Mouse (Mus musculus): ENCODE measurements around the gene Gcc2. TPM values are rescaled to one million over a fixed set of nuclear protein-coding genes. Genes with fewer than 3 reads are reported as not detected.
"Not testable (repeated sequence)": the region's sequence is repeated elsewhere in the genome, so short reads cannot be mapped to it uniquely, and the experiment has no call there.

Gcc2 gene
- total and polyA plus RNA-seq, 2 experiments from 2014 or later: 16.6 to 37.3 TPM

DNA sequence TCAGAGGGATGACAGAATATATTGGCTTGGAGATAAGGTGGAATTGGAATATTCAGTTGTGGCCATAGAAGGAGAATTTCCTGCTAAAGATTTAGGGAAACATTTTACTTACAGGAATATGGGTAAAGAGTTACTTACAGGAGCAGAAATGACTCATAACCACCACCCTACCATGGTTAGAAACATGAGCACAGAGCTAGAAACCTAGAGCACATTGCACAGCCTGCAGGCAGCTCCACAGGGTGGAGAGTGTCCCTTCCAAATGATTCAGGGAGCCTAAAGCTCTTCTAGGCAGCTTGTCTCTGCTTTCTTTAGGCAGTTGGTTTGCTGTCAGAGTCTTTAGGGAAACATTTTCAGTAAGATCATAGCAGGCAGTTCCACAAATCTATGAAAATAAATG lies 76.4 kb downstream of the Gcc2 start:
- Histone ChIP-seq H3K4me3 (ENCODE audit: low read depth, low read length) (no peak overlapping the region), H3K9ac (replicated peaks; ENCODE audit: low read depth, low read length) (no peak overlapping the region), H3K36me3 (replicated peaks; ENCODE audit: control insufficient read depth, insufficient read depth, low read length) (0 out of 2 replicates have a peak, but pooled peaks cover 3% of the 10 kb centered on the region), H3K4me2 (ENCODE audit: low read depth, low read length) (no peak overlapping the region), H3K27me3 (ENCODE audit: control insufficient read depth, insufficient read depth, low read length) (no peaks in the 10 kb centered on the region), H3K9me3 (replicated peaks; ENCODE audit: control insufficient read depth, low read length) (no peaks in the 10 kb centered on the region), H3K4me1 (ENCODE audit: control insufficient read depth, insufficient read depth) (peaks cover 16% of the 10 kb centered on the region), H3K27ac (ENCODE audit: low read depth) (no peak overlapping the region)
- TF ChIP-seq EP300 (IDR thresholded peaks at IDR 0.05; ENCODE audit: low read depth): no peak
- no peak for TF ChIP-seq CTCF (IDR thresholded peaks at IDR 0.05; ENCODE audit: low read depth)
- no peak for ATAC-seq (ENCODE audit: insufficient read depth, low read depth)
- no peak for DNase-seq (ENCODE audit: low spot score)

GRCm38 (mm10) chr10:58333414-58333813 lies 78.1 kb downstream of the Gcc2 start:
- no peak for DNase-seq (ENCODE audit: low spot score)
- Histone ChIP-seq H3K27me3 (ENCODE audit: control insufficient read depth, insufficient read depth, low read length) (no peaks in the 10 kb centered on the region), H3K9ac (replicated peaks; ENCODE audit: low read depth, low read length) (no peak overlapping the region), H3K4me2 (ENCODE audit: low read depth, low read length) (no peak overlapping the region), H3K27ac (ENCODE audit: low read depth) (no peak overlapping the region), H3K9me3 (replicated peaks; ENCODE audit: control insufficient read depth, low read length) (no peaks in the 10 kb centered on the region), H3K4me1 (ENCODE audit: control insufficient read depth, insufficient read depth) (peaks cover 9% of the 10 kb centered on the region; the same call in 1 of the 2 replicates), H3K36me3 (replicated peaks; ENCODE audit: control insufficient read depth, insufficient read depth, low read length) (0 out of 2 replicates have a peak, but pooled peaks cover 3% of the 10 kb centered on the region), H3K4me3 (ENCODE audit: low read depth, low read length) (no peak overlapping the region)
- 46% methylated on average over 5 of the region's 5 CpGs for WGBS
- no peak for ATAC-seq (ENCODE audit: insufficient read depth, low read depth)
- no peak for TF ChIP-seq CTCF (IDR thresholded peaks at IDR 0.05; ENCODE audit: low read depth)
- TF ChIP-seq EP300 (IDR thresholded peaks at IDR 0.05; ENCODE audit: low read depth): no peak

DNA sequence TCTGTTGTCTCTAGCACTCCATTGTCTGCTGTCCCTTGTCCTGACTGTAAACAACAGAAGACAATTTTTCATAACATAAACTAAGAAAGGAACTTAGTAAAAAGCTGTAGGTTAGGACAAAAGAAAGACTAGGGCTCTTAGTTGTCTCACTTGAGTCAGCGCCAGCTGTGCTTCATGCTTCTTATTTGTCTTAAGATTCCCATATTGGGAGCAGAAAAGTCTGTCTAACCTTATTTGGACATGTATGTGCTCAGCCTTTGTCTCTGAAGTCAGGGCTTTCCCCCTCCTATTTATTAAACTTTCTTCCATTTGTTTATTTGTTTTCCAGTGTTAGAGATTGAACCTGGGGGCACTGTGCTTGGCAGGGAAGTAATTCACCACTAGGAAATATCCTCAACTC lies 80.9 kb downstream of the Gcc2 start:
- no peak overlapping the region for H3K9ac ChIP-seq (replicated peaks; ENCODE audit: low read depth, low read length)
- no peaks in the 10 kb centered on the region for H3K9me3 ChIP-seq (replicated peaks; ENCODE audit: control insufficient read depth, low read length)
- no peak for DNase-seq (ENCODE audit: low spot score)
- 0 out of 2 replicates have a peak overlapping the region, but pooled peaks have one; percentile 20 for H3K27ac ChIP-seq (ENCODE audit: low read depth)
- 90% methylated on average over 1 of the region's 1 CpGs for WGBS
- TF ChIP-seq CTCF (IDR thresholded peaks at IDR 0.05; ENCODE audit: low read depth) (no peak), EP300 (IDR thresholded peaks at IDR 0.05; ENCODE audit: low read depth) (no peak)
- ATAC-seq (ENCODE audit: insufficient read depth, low read depth): no peak
- no peaks in the 10 kb centered on the region for H3K27me3 ChIP-seq (ENCODE audit: control insufficient read depth, insufficient read depth, low read length)
- no peaks in the 10 kb centered on the region for H3K36me3 ChIP-seq (replicated peaks; ENCODE audit: control insufficient read depth, insufficient read depth, low read length)
- no peak overlapping the region for H3K4me2 ChIP-seq (ENCODE audit: low read depth, low read length)
- no peak overlapping the region for H3K4me3 ChIP-seq (ENCODE audit: low read depth, low read length)
- peaks cover 9% of the 10 kb centered on the region for H3K4me1 ChIP-seq (ENCODE audit: control insufficient read depth, insufficient read depth)

DNA sequence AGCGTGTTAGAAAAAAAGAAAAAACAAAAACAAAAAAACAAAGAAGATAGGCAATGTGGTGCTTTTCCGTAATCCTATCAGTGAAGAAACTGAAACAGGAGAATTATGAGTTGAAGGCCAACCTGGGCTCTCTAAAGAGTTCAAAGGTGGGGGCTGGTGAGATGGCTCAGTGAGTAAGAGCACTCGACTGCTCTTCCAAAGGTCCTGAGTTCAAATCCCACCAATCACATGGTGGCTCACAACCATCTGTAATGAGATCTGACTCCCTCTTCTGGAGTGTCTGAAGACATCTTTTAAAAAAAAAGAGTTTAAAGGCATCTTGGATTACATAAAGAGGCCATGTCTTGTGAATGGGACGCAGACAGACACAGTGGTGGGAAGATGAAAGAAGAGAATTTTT lies 81.8 kb downstream of the Gcc2 start:
- H3K27ac ChIP-seq (ENCODE audit: low read depth); H3K9ac ChIP-seq (replicated peaks; ENCODE audit: low read depth, low read length); DNase-seq (ENCODE audit: low spot score); ATAC-seq (ENCODE audit: insufficient read depth, low read depth); H3K36me3 ChIP-seq (replicated peaks; ENCODE audit: control insufficient read depth, insufficient read depth, low read length); H3K4me2 ChIP-seq (ENCODE audit: low read depth, low read length); H3K4me3 ChIP-seq (ENCODE audit: low read depth, low read length); H3K9me3 ChIP-seq (replicated peaks; ENCODE audit: control insufficient read depth, low read length); H3K27me3 ChIP-seq (ENCODE audit: control insufficient read depth, insufficient read depth, low read length): not testable (repeated sequence)
- WGBS: 89% methylated on average over 4 of the region's 4 CpGs
- H3K4me1 ChIP-seq (ENCODE audit: control insufficient read depth, insufficient read depth): peaks cover 15% of the 10 kb centered on the region

GRCm38 (mm10) chr10:58338590-58338989 lies 83.3 kb downstream of the Gcc2 start:
- H3K4me2 ChIP-seq (ENCODE audit: low read depth, low read length): no peak overlapping the region
- no peaks in the 10 kb centered on the region for H3K27me3 ChIP-seq (ENCODE audit: control insufficient read depth, insufficient read depth, low read length)
- peaks cover 22% of the 10 kb centered on the region for H3K4me1 ChIP-seq (ENCODE audit: control insufficient read depth, insufficient read depth)
- WGBS: 13% methylated on average over 1 of the region's 1 CpGs
- peak overlapping the region; percentile 27; the same call in 1 of the 2 replicates for H3K27ac ChIP-seq (ENCODE audit: low read depth)
- ATAC-seq (ENCODE audit: insufficient read depth, low read depth) (0 out of 2 replicates have a peak, but pooled peaks have one; percentile 31), DNase-seq (ENCODE audit: low spot score) (no peak)
- H3K4me3 ChIP-seq (ENCODE audit: low read depth, low read length): no peak overlapping the region
- H3K36me3 ChIP-seq (replicated peaks; ENCODE audit: control insufficient read depth, insufficient read depth, low read length): no peaks in the 10 kb centered on the region
- H3K9me3 ChIP-seq (replicated peaks; ENCODE audit: control insufficient read depth, low read length): no peaks in the 10 kb centered on the region
- no peak for TF ChIP-seq EP300 (IDR thresholded peaks at IDR 0.05; ENCODE audit: low read depth)
- TF ChIP-seq CTCF (IDR thresholded peaks at IDR 0.05; ENCODE audit: low read depth): no peak
- no peak overlapping the region for H3K9ac ChIP-seq (replicated peaks; ENCODE audit: low read depth, low read length)

GRCm38 (mm10) chr10:58341685-58342084 lies 86.4 kb downstream of the Gcc2 start:
- H3K4me1 ChIP-seq (ENCODE audit: control insufficient read depth, insufficient read depth): peaks cover 31% of the 10 kb centered on the region
- WGBS: 27% methylated on average over 2 of the region's 2 CpGs
- H3K27ac ChIP-seq (ENCODE audit: low read depth): peak overlapping the region; percentile 75
- H3K9me3 ChIP-seq (replicated peaks; ENCODE audit: control insufficient read depth, low read length): no peaks in the 10 kb centered on the region
- H3K4me3 ChIP-seq (ENCODE audit: low read depth, low read length): no peak overlapping the region
- peak; percentile 81 for ATAC-seq (ENCODE audit: insufficient read depth, low read depth)
- no peak overlapping the region for H3K4me2 ChIP-seq (ENCODE audit: low read depth, low read length)
- TF ChIP-seq CTCF (IDR thresholded peaks at IDR 0.05; ENCODE audit: low read depth) (no peak), EP300 (IDR thresholded peaks at IDR 0.05; ENCODE audit: low read depth) (0 out of 2 replicates have a peak, but pooled peaks have one; percentile 55)
- H3K9ac ChIP-seq (replicated peaks; ENCODE audit: low read depth, low read length): no peak overlapping the region
- no peaks in the 10 kb centered on the region for H3K36me3 ChIP-seq (replicated peaks; ENCODE audit: control insufficient read depth, insufficient read depth, low read length)
- DNase-seq (ENCODE audit: low spot score): peak; percentile 69
- no peaks in the 10 kb centered on the region for H3K27me3 ChIP-seq (ENCODE audit: control insufficient read depth, insufficient read depth, low read length)
